Mouse (Mus musculus) erythroblast, embryonic 14.5 days (primary cell): ENCODE data around the gene Rbms3.

Experiments used
- GATA1 ChIP-seq: IDR thresholded peaks from 2 replicates; pipeline ENCODE4 v1.6.1; 2012; ENCODE audit warnings: low read length, inconsistent platforms, mixed read lengths
- TAL1 ChIP-seq: IDR thresholded peaks from 3 replicates; pipeline ENCODE4 v1.6.1; 2012; ENCODE audit warnings: low read length, inconsistent platforms, mixed read lengths

- no peak for TF ChIP-seq TAL1
- no peak for TF ChIP-seq GATA1
These were observed 609.5 kb downstream of the Rbms3 start for GRCm38 (mm10) chr9:117020216-117020615.
